Mouse (Mus musculus) MEL (cell line): Measurements from ENCODE around the gene Bpgm. TPM values are rescaled to one million over a fixed set of nuclear protein-coding genes. Genes with fewer than 3 reads are reported as not detected.

Experiments used
- DNase-seq: peaks from one replicate; pipeline ENCODE4 v3.0.0; 2011; ENCODE audit warnings: low read depth, low spot score
- H3K27ac ChIP-seq: 2 replicates; pipeline ENCODE4 v1.5.1; 2012; ENCODE audit warnings: low read depth, mild to moderate bottlenecking, control low read depth, low read length, moderate library complexity; ENCODE audit not compliant: control insufficient read depth
- H3K27me3 ChIP-seq, 2 experiments: fragments of 150-350 bp in 1 of 2; sonication (generic) in 1 of 2; 2 replicates each; pipeline ENCODE4 v1.6.1; 2012; ENCODE audit warnings: low read length in 2 of 2, mild to moderate bottlenecking in 2 of 2, improper control_type of control experiment in 1 of 2, moderate library complexity in 1 of 2; ENCODE audit not compliant: insufficient read depth in 2 of 2, control insufficient read depth in 1 of 2
- H3K36me3 ChIP-seq, 2 experiments: 2 replicates each; pipeline ENCODE4 v1.6.1; 2012 to 2014; ENCODE audit warnings: low read length in 2 of 2, improper control_type of control experiment in 1 of 2, inconsistent platforms in 1 of 2, mild to moderate bottlenecking in 1 of 2; ENCODE audit not compliant: insufficient read depth in 2 of 2, control insufficient read depth in 1 of 2
- H3K4me1 ChIP-seq, 2 experiments: fragments of 150-350 bp in 1 of 2; sonication (generic) in 1 of 2; 2 replicates each; pipeline ENCODE4 v1.6.1; 2012; ENCODE audit warnings: low read length in 2 of 2, improper control_type of control experiment in 1 of 2, mild to moderate bottlenecking in 1 of 2; ENCODE audit not compliant: insufficient read depth in 2 of 2, control insufficient read depth in 1 of 2
- H3K4me3 ChIP-seq, 2 experiments: fragments of 150-350 bp in 1 of 2; sonication (generic) in 1 of 2; 2 replicates each; pipeline ENCODE4 v1.5.1; 2012; ENCODE audit warnings: low read depth in 2 of 2, low read length in 2 of 2, mild to moderate bottlenecking in 2 of 2, moderate library complexity in 2 of 2, control low read depth in 1 of 2, improper control_type of control experiment in 1 of 2; ENCODE audit not compliant: control insufficient read depth in 1 of 2, insufficient read depth in 1 of 2
- H3K79me2 ChIP-seq: 2 replicates; pipeline ENCODE4 v1.6.1; 2012; ENCODE audit warnings: mild to moderate bottlenecking, low read length, moderate library complexity; ENCODE audit not compliant: control insufficient read depth, poor library complexity, insufficient read depth
- H3K9ac ChIP-seq: 2 replicates; pipeline ENCODE4 v1.6.1; 2012; ENCODE audit warnings: low read depth, mild to moderate bottlenecking, control low read depth, low read length, moderate library complexity; ENCODE audit not compliant: control insufficient read depth, poor library complexity, severe bottlenecking
- H3K9me3 ChIP-seq: fragments of 150-350 bp; sonication (generic); replicated peaks from 2 replicates; pipeline ENCODE4 v1.6.1; 2012; ENCODE audit warnings: mild to moderate bottlenecking, low read length, improper control_type of control experiment, moderate library complexity; ENCODE audit not compliant: insufficient read depth
- CHD1 ChIP-seq: IDR thresholded peaks from 2 replicates; pipeline ENCODE4 v1.6.1; 2012; ENCODE audit warnings: low read depth, mild to moderate bottlenecking, inconsistent platforms, low read length, improper control_type of control experiment
- CTCF ChIP-seq, 3 experiments: IDR thresholded peaks in 2 of 3; conservative IDR thresholded peaks in 1 of 3; 2 replicates each; pipeline ENCODE4 v1.5.1; 2011 to 2012; ENCODE audit warnings: low read length in 3 of 3, low read depth in 2 of 3, mild to moderate bottlenecking in 2 of 3, improper control_type of control experiment in 1 of 3, inconsistent platforms in 1 of 3, mixed read lengths in 1 of 3, moderate library complexity in 1 of 3; ENCODE audit not compliant: control insufficient read depth in 1 of 3, insufficient read depth in 1 of 3, poor library complexity in 1 of 3, severe bottlenecking in 1 of 3
- E2F4 ChIP-seq: IDR thresholded peaks from 2 replicates; pipeline ENCODE4 v1.6.1; 2011; ENCODE audit warnings: low read depth, low read length, improper control_type of control experiment, borderline replicate concordance
- EP300 ChIP-seq, 2 experiments: IDR thresholded peaks; 2 replicates each; pipeline ENCODE4 v1.6.1; 2011; ENCODE audit warnings: improper control_type of control experiment in 2 of 2, low read length in 2 of 2, low read depth in 1 of 2, mild to moderate bottlenecking in 1 of 2
- GATA1 ChIP-seq: IDR thresholded peaks from 2 replicates; pipeline ENCODE4 v1.6.1; 2011; ENCODE audit warnings: low read depth, low read length, improper control_type of control experiment
- HCFC1 ChIP-seq: IDR thresholded peaks from 2 replicates; pipeline ENCODE4 v1.6.1; 2012; ENCODE audit warnings: low read depth, mild to moderate bottlenecking, inconsistent platforms, low read length, improper control_type of control experiment, moderate library complexity
- MAZ ChIP-seq: IDR thresholded peaks from 2 replicates; pipeline ENCODE4 v1.6.1; 2012; ENCODE audit warnings: low read depth, mild to moderate bottlenecking, inconsistent platforms, low read length, improper control_type of control experiment
- MXI1 ChIP-seq: IDR thresholded peaks from 2 replicates; pipeline ENCODE4 v1.6.1; 2011; ENCODE audit warnings: mild to moderate bottlenecking, low read depth, low read length, improper control_type of control experiment
- MYC ChIP-seq: IDR thresholded peaks from 2 replicates; pipeline ENCODE4 v1.6.1; 2011; ENCODE audit warnings: low read depth, mild to moderate bottlenecking, low read length, improper control_type of control experiment, moderate library complexity
- POLR2A ChIP-seq, 2 experiments: IDR thresholded peaks; 2 replicates each; pipeline ENCODE4 v1.6.1; 2011 to 2012; ENCODE audit warnings: low read length in 2 of 2, mild to moderate bottlenecking in 2 of 2, control low read depth in 1 of 2, improper control_type of control experiment in 1 of 2, low read depth in 1 of 2, moderate library complexity in 1 of 2; ENCODE audit not compliant: control insufficient read depth in 1 of 2, insufficient read depth in 1 of 2, poor library complexity in 1 of 2
- POLR2AphosphoS2 ChIP-seq: IDR thresholded peaks from 2 replicates; pipeline ENCODE4 v1.6.1; 2011; ENCODE audit warnings: low read length, improper control_type of control experiment
- RAD21 ChIP-seq: IDR thresholded peaks from 2 replicates; pipeline ENCODE4 v1.6.1; 2011; ENCODE audit warnings: mild to moderate bottlenecking, low read depth, low read length, improper control_type of control experiment
- RCOR1 ChIP-seq: IDR thresholded peaks from 2 replicates; pipeline ENCODE4 v1.6.1; 2012; ENCODE audit warnings: low read depth, mild to moderate bottlenecking, inconsistent platforms, low read length, improper control_type of control experiment
- SIN3A ChIP-seq: IDR thresholded peaks from 2 replicates; pipeline ENCODE4 v1.6.1; 2012; ENCODE audit warnings: low read length, improper control_type of control experiment, inconsistent platforms
- SMC3 ChIP-seq: IDR thresholded peaks from 2 replicates; pipeline ENCODE4 v1.6.1; 2011; ENCODE audit warnings: low read depth, low read length, improper control_type of control experiment
- TCF12 ChIP-seq: IDR thresholded peaks from 2 replicates; pipeline ENCODE4 v1.6.1; 2014; ENCODE audit warnings: low read depth, mild to moderate bottlenecking, inconsistent platforms, low read length, improper control_type of control experiment, moderate library complexity
- USF2 ChIP-seq, 2 experiments: IDR thresholded peaks; 2 replicates each; pipeline ENCODE4 v1.6.1; 2011 to 2012; ENCODE audit warnings: improper control_type of control experiment in 2 of 2, low read length in 2 of 2, borderline replicate concordance in 1 of 2, inconsistent platforms in 1 of 2, low read depth in 1 of 2, mild to moderate bottlenecking in 1 of 2; ENCODE audit not compliant: insufficient read depth in 1 of 2
- ZC3H11A ChIP-seq: IDR thresholded peaks from 2 replicates; pipeline ENCODE4 v1.6.1; 2012; ENCODE audit warnings: low read depth, mild to moderate bottlenecking, inconsistent platforms, low read length, improper control_type of control experiment
- polyA plus RNA-seq, 2 experiments: library from polyadenylated mRNA; stranded (reverse) in 1 of 2; unstranded in 1 of 2; fragments of >175 nt in 1 of 2; fragments of >200 nt in 1 of 2; gene quantifications; 2 replicates each; pipeline versions ENCODE4 v1.2.1 to v1.2.4; 2012; ENCODE audit warnings: low replicate concordance in 2 of 2, low read depth in 1 of 2; ENCODE audit not compliant: insufficient read length in 2 of 2, insufficient read depth in 1 of 2, missing spikeins in 1 of 2
- total RNA-seq: library from RNA; depleted of rRNA; stranded (reverse); fragments of 300-350 nt; gene quantifications from 2 replicates; pipeline ENCODE4 v1.2.3, GENCODE M21; 2012

The Bpgm gene
- total and polyA plus RNA-seq, 3 experiments: 11.1 to 14.1 TPM; not detected in 1

DNA sequence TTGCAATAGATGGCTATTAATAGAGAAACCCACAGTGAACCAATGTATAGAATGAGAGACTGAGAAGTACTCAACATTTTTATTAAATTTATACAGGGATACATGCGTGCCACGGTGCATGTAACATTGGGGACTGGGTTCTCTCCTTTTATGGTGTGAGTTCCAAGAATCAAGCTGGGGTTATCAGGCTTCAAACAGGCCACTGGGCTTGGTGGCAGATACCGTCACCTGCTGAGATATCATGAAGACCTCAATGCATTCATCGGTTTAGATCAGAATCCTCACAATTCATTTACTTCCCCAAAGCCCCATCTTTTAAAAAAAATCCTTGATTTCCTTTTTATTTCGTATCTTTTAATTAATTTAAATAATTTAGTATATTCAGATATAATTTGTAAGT lies 34.3 kb downstream of the Bpgm start:
- Histone ChIP-seq H3K4me1 (peaks cover 4 to 12% of the 10 kb centered on the region in 2 experiments), H3K9me3 (no peaks in the 10 kb centered on the region), H3K27ac (no peak overlapping the region), H3K36me3 (peaks cover 0 to 20% of the 10 kb centered on the region in 2 experiments; a peak in 2 of 4 replicates), H3K79me2 (no peaks in the 10 kb centered on the region), H3K4me3 (no peak overlapping the region), H3K9ac (no peak overlapping the region), H3K27me3 (peaks cover 0 to 1% of the 10 kb centered on the region in 2 experiments; a peak in 2 of 4 replicates)
- DNase-seq: peak; percentile 42
- TF ChIP-seq MYC (no peak), EP300 (IDR thresholded peaks at IDR 0.05; ENCODE audit: low read depth in 1 of 2, low read length in 2 of 2) (peak in 1 of 2 experiments; percentile 68; a peak in 2 of 4 replicates), MXI1 (no peak), MAZ (no peak), TCF12 (peak; percentile 83), RCOR1 (peak; percentile 74; the same call in 1 of the 2 replicates), GATA1 (peak; percentile 74)

DNA sequence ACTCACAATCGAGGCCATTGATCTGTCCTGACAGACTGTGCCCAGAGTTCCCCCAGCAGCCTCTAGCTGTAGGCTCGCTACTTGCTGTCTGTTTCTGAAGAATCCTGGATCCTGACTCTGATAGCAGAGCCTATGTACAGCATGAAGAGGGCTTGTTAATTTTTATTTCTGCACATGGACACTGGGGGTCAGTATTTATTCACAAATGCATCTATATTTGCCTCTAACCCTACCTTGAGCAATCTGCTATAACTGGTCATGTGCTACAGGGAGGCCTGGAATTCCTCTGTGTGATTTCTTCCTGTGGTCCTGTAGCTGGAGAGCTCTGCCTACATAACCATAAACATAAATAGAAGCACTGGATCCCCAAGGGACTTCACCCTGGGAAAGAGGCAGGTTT lies 35.4 kb downstream of the Bpgm start:
- TF ChIP-seq ZC3H11A: peak; percentile 62
- no peak for TF ChIP-seq POLR2A (IDR thresholded peaks at IDR 0.05; ENCODE audit: control insufficient read depth in 1 of 2, insufficient read depth in 1 of 2, low read depth in 1 of 2, low read length in 2 of 2, poor library complexity in 1 of 2)
- TF ChIP-seq USF2 (IDR thresholded peaks at IDR 0.05; ENCODE audit: borderline replicate concordance in 1 of 2, insufficient read depth in 1 of 2, low read depth in 1 of 2, low read length in 2 of 2): no peak
- no peak for TF ChIP-seq MXI1
- peak in 2 of 3 experiments; percentile 32 to 75; a peak in 3 of 6 replicates for TF ChIP-seq CTCF (IDR thresholded peaks at IDR 0.05 in 2 of 3, conservative IDR thresholded peaks at IDR 0.05 in 1 of 3; ENCODE audit: control insufficient read depth in 1 of 3, insufficient read depth in 1 of 3, low read depth in 2 of 3, low read length in 3 of 3, poor library complexity in 1 of 3, severe bottlenecking in 1 of 3)
- no peak for TF ChIP-seq E2F4
- no peak for TF ChIP-seq HCFC1
- peak; percentile 67 for TF ChIP-seq SMC3
- no peak for TF ChIP-seq POLR2AphosphoS2
- peak; percentile 80 for TF ChIP-seq RAD21
- no peak for TF ChIP-seq CHD1
- no peak for TF ChIP-seq SIN3A
- TF ChIP-seq RCOR1: no peak
- Histone ChIP-seq H3K4me1 (peaks cover 4 to 12% of the 10 kb centered on the region in 2 experiments), H3K27me3 (peaks cover 0 to 1% of the 10 kb centered on the region in 2 experiments; a peak in 2 of 4 replicates), H3K79me2 (no peaks in the 10 kb centered on the region), H3K9ac (no peak overlapping the region), H3K36me3 (peaks cover 0 to 20% of the 10 kb centered on the region in 2 experiments; a peak in 2 of 4 replicates), H3K27ac (no peak overlapping the region), H3K9me3 (no peaks in the 10 kb centered on the region), H3K4me3 (no peak overlapping the region)
- peak; percentile 65 for DNase-seq
